Mouse (Mus musculus) megakaryocyte progenitor cell, adult 5-6 weeks (primary cell): ENCODE results near the gene Ccdc146. TPM values are rescaled to one million over a fixed set of nuclear protein-coding genes. Genes with fewer than 3 reads are reported as not detected.

ENCODE experiments used
- ATAC-seq: replicated peaks from 2 replicates; pipeline ENCODE4 v1.8.0; 2016; ENCODE audit warnings: mild to moderate bottlenecking, moderate TSS enrichment, inconsistent platforms; ENCODE audit not compliant: poor library complexity
- total RNA-seq, 2 experiments: library from RNA; stranded (forward) in 1 of 2; stranded (reverse) in 1 of 2; fragments of 157-497, 149-512 nt in 1 of 2; fragments of 200-1000 nt in 1 of 2; gene quantifications; 2 replicates each; pipeline versions ENCODE4 v1.2.3 to v1.2.4; 2015 to 2017

Gene Ccdc146
- total RNA-seq, 2 experiments from 2014 or later = 0.83 TPM; not detected in 1

GRCm38 (mm10) chr5:21388855-21389254 is 35.6 kb downstream of the Ccdc146 start:
- no peak for ATAC-seq

- 0 out of 2 replicates have a peak, but pooled peaks have one; percentile 18 for ATAC-seq
Measured at GRCm38 (mm10) chr5:21387340-21387739, 37.1 kb downstream of the Ccdc146 start.

- peak; percentile 68 for ATAC-seq
Measured at GRCm38 (mm10) chr5:21386432-21386831, 38.0 kb downstream of the Ccdc146 start.

GRCm38 (mm10) chr5:21384976-21385375 is 39.5 kb downstream of the Ccdc146 start:
- peak; percentile 48 for ATAC-seq

GRCm38 (mm10) chr5:21384252-21384960 is 40.1 kb downstream of the Ccdc146 start:
- ATAC-seq = no peak

- peak; percentile 24; the same call in 1 of the 2 replicates for ATAC-seq
Measured at GRCm38 (mm10) chr5:21383392-21384251, 40.9 kb downstream of the Ccdc146 start.

GRCm38 (mm10) chr5:21382678-21383077 is 41.8 kb downstream of the Ccdc146 start:
- no peak for ATAC-seq

GRCm38 (mm10) chr5:21381986-21382385 is 42.5 kb downstream of the Ccdc146 start:
- no peak for ATAC-seq

GRCm38 (mm10) chr5:21378397-21378796 is 46.1 kb downstream of the Ccdc146 start:
- ATAC-seq = no peak

GRCm38 (mm10) chr5:21376935-21377334 is 47.5 kb downstream of the Ccdc146 start:
- no peak for ATAC-seq

GRCm38 (mm10) chr5:21373180-21373518 is 51.3 kb downstream of the Ccdc146 start:
- no peak for ATAC-seq

- peak; percentile 94 for ATAC-seq
Measured at GRCm38 (mm10) chr5:21372493-21373179, 51.8 kb downstream of the Ccdc146 start, which contains the start of gene Fgl2. Fgl2 (plus strand) TSS chr5:21372642.

GRCm38 (mm10) chr5:21371920-21372319 is 52.6 kb downstream of the Ccdc146 start:
- no peak for ATAC-seq

GRCm38 (mm10) chr5:21370218-21370947 is 54.1 kb downstream of the Ccdc146 start:
- ATAC-seq = no peak

GRCm38 (mm10) chr5:21367514-21367913 is 57.0 kb downstream of the Ccdc146 start:
- ATAC-seq = peak; percentile 45; the same call in 1 of the 2 replicates

- peak; percentile 71 for ATAC-seq
Measured at GRCm38 (mm10) chr5:21366338-21367053, 58.0 kb downstream of the Ccdc146 start.

GRCm38 (mm10) chr5:21363343-21363742 is 61.1 kb downstream of the Ccdc146 start:
- no peak for ATAC-seq

GRCm38 (mm10) chr5:21358648-21359047 is 65.8 kb downstream of the Ccdc146 start:
- no peak for ATAC-seq

GRCm38 (mm10) chr5:21351678-21352077 is 72.8 kb downstream of the Ccdc146 start:
- peak; percentile 58; the same call in 1 of the 2 replicates for ATAC-seq

GRCm38 (mm10) chr5:21348366-21348765 is 76.1 kb downstream of the Ccdc146 start:
- no peak for ATAC-seq
